Mouse (Mus musculus) megakaryocyte, embryonic 14.5 days (primary cell): ENCODE measurements around the gene Chka. TPM values are rescaled to one million over a fixed set of nuclear protein-coding genes. Genes with fewer than 3 reads are reported as not detected.

Source experiments
- H3K27me3 ChIP-seq: replicated peaks from 2 replicates; pipeline ENCODE3; 2012; ENCODE audit warnings: inconsistent platforms
- H3K36me3 ChIP-seq: replicated peaks from 2 replicates; pipeline ENCODE3; 2012; ENCODE audit warnings: low read length, inconsistent platforms, mixed read lengths
- H3K4me1 ChIP-seq: 2 replicates; pipeline ENCODE4 v1.6.1; 2012; ENCODE audit warnings: inconsistent platforms
- H3K4me3 ChIP-seq: replicated peaks from 2 replicates; pipeline ENCODE3; 2012; ENCODE audit warnings: moderate library complexity, mild to moderate bottlenecking, inconsistent platforms
- H3K9me3 ChIP-seq: 2 replicates; pipeline ENCODE4 v1.6.1; 2012; ENCODE audit warnings: inconsistent platforms
- FLI1 ChIP-seq: IDR thresholded peaks from 2 replicates; pipeline ENCODE4 v1.6.1; 2012; ENCODE audit warnings: low read length, inconsistent platforms, mixed read lengths
- GATA1 ChIP-seq: IDR thresholded peaks from 3 replicates; pipeline ENCODE4 v1.6.1; 2012; ENCODE audit warnings: mixed read lengths, low read length, inconsistent platforms, borderline replicate concordance
- polyA plus RNA-seq: library from polyadenylated mRNA; stranded (reverse); fragments of >175 nt; gene quantifications from 2 replicates; pipeline ENCODE4 v1.2.3, GENCODE M21; 2012; ENCODE audit warnings: low replicate concordance; ENCODE audit not compliant: insufficient read depth

Chka gene
- polyA plus RNA-seq, 1 experiment = 6.8 TPM

DNA sequence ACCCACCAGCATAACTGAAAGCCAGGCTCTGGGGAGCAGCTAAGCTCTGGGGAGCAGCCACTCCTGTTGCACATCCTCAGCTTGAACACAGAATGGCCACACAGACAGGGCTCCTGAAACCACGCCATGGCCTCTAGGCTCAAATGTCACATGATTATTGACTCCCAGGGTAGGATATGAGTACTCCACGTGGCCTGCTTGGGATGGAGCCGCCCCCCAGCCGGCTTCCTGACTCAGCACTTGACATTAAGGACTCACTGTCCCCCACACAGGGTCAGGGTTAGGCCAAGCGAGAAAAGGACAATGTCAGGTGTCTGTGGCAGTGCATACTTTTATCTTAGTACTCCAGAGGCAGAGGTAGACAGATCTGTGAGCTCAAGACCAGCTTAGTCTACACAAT is 58.6 kb downstream of the Chka start:
- Histone ChIP-seq H3K9me3 (no peaks in the 10 kb centered on the region), H3K36me3 (peaks cover 49% of the 10 kb centered on the region), H3K4me3 (no peak overlapping the region), H3K4me1 (peaks cover 86% of the 10 kb centered on the region), H3K27me3 (no peaks in the 10 kb centered on the region)
- no peak for TF ChIP-seq GATA1
- no peak for TF ChIP-seq FLI1

DNA sequence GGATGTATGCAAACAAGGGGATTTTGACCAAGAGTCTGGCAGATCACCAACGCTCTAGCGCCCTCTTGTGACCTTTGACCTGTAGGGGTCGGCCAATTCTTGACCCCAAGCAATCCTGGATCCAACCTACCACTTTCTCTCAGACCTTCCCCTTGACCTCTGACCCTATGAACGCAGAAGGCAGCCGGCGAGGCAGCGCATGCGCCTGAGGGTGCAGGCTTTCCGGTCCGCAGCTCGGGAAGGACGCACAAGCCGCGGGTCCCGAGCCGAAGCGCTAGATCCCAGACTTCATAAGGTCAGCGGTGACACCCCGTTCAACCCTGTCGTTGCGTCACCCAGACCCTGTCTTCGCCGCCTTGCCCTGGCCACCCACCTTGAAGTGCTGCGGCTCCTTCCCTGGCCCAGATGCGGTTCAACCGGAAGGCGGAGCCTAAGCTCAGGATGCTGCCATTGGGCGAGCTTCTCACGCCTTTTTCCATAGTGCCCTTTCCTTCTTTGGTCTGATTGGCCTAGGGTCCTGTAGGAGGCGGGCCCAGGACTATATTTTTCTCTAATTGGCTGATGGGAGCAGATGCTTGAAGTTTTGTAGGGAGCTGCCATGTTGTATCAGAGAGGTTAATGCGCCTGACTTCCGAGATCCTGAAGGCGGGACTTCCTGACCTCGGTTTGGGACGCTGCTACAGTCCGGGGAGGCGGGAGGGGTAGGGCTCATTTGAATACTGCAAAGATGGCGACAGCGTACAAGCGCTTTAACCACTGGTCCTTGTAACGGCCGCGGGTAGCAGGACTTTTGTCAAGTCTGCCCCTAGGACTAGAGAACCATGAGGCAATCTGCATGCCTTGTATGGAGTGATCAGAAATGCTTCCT is 61.0 kb downstream of the Chka start, which contains the start of gene Ndufs8:
TSS of gene Ndufs8 (minus strand) at position 438 of the 868 bp plus-strand sequence.
- H3K27me3 ChIP-seq = no peaks in the 10 kb centered on the region
- H3K36me3 ChIP-seq = peaks cover 47% of the 10 kb centered on the region
- H3K4me1 ChIP-seq = peaks cover 71% of the 10 kb centered on the region
- no peaks in the 10 kb centered on the region for H3K9me3 ChIP-seq
- TF ChIP-seq FLI1 = no peak
- no peak for TF ChIP-seq GATA1
- peak within 1 kb of the TSS; percentile 94 for H3K4me3 ChIP-seq

DNA sequence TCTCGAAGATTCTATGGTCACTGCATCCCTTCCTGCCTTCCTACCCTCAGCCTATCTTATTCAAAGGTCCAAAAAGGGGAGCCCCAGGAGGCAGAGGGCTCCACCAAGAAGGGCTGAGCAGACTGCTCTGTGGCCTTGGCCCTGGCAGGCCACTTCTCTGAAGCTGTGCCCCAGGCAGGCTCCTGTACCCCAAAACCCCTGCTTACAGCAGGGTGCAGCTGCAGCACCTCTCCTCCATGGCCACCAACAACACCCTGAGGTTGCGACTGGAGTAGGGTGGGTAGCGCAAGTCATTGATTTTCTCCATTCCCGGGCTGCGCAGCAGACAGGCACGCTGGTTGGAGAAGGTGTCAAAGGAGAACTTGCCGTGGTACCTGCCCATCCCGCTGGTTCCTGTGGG is 62.1 kb downstream of the Chka start:
- Histone ChIP-seq H3K9me3 (no peaks in the 10 kb centered on the region), H3K36me3 (peaks cover 39% of the 10 kb centered on the region), H3K4me3 (peak overlapping the region; percentile 94), H3K27me3 (no peaks in the 10 kb centered on the region), H3K4me1 (peaks cover 60% of the 10 kb centered on the region)
- TF ChIP-seq GATA1 = no peak
- no peak for TF ChIP-seq FLI1

DNA sequence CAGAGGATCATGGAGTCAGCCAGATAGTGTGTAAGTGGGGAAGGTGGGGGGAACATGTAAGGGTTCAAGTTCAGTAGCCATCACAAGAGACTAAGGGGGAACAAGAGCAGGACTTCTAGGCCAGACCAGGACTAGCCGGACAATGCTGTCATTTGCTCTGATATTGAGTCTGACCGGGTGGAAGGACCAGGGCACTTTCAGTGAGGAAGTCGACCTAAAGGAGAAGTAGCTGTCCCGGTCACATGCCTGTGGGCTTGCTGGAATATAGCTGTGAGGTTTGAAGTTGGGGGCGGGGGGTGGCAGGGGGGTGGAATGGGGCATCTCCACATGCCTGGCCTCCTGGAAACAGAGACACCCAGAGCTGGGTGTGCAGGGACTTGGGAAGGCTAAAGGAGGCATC is 63.0 kb downstream of the Chka start:
- Histone ChIP-seq H3K4me3 (peak overlapping the region; percentile 42), H3K4me1 (peaks cover 54% of the 10 kb centered on the region), H3K27me3 (peaks cover 2% of the 10 kb centered on the region), H3K36me3 (peaks cover 31% of the 10 kb centered on the region), H3K9me3 (no peaks in the 10 kb centered on the region)
- TF ChIP-seq GATA1 (no peak), FLI1 (no peak)

DNA sequence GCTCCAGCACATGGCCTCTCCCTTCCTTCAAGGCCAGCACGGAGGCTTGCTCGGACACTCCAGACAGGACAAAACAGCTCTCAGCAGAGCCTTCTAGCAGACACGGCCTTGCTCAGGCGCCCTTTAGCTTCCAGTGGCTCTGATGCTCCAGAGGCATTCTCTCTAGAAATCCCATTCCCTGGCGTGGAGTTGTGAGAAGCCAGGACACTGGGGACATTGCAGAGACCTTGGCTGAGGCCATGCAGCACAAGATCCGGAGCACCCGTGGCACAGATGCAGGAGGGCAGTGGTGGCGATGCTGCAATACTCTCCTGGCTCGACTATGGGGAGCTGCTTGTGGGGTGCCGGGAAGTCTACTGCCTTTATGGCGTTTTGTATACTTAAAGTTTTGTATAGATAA is 65.2 kb downstream of the Chka start:
- Histone ChIP-seq H3K4me3 (no peak overlapping the region), H3K4me1 (peaks cover 44% of the 10 kb centered on the region), H3K27me3 (peaks cover 14% of the 10 kb centered on the region), H3K36me3 (peaks cover 10% of the 10 kb centered on the region), H3K9me3 (no peaks in the 10 kb centered on the region)
- TF ChIP-seq FLI1 (no peak), GATA1 (no peak)

DNA sequence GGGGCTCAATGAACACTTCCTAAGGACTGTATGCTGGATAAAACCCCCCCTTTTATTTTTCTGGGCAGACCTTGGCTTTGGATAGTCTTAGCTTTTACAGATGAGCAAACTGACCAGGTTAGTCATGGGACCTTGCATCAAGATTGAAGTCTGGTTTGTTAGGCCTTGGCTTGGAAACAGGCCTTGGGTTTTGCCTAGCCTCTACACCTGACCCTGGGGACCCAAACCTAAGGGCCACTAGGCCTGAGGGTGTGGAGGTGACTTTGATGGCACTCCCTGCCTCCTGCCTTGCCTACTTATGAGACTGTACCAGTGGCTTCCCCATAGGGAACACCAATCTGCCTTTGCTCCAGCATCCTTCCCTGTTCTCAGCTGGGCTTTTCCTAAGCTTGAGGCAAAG is 68.4 kb downstream of the Chka start:
- H3K4me3 ChIP-seq = no peak overlapping the region
- peaks cover 4% of the 10 kb centered on the region for H3K36me3 ChIP-seq
- H3K9me3 ChIP-seq = no peaks in the 10 kb centered on the region
- TF ChIP-seq FLI1 (no peak), GATA1 (no peak)
- H3K4me1 ChIP-seq = peaks cover 47% of the 10 kb centered on the region
- peaks cover 18% of the 10 kb centered on the region for H3K27me3 ChIP-seq

DNA sequence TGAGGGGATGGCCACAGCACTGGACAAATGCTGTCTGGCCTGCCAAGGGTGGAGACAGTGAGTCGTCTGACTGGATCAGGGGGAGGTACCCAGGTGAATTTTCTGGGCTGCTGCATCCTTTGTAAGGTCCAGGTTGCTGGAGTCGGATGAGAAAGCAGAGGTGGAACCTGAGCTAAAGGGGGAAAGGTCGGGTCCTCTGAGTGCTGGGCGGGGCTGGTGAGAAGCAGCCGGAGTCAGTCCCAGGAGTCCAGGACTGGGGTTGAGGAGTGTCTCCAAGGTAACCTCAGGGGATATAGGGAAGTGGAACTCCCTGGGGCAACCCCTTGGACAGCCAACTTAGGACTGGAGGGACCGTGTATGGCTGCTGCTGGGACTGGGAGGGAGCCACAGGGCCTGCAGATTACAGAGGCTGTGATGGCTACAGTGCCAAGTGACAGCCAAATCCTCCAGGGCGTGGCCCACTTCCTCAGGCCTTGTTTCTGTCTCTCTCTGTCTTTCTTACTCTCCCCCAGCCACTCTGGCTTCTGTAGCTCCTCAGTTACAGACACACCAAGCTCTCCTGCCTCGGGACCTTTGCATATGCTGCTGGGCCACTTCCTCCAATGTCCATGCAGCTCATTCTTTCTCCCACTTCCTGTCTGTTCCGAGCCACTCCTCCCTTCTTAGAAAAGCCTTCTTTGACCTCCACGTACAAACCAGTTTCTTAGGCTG is 71.2 kb downstream of the Chka start:
- H3K4me1 ChIP-seq = peaks cover 50% of the 10 kb centered on the region
- no peak for TF ChIP-seq GATA1
- no peak for TF ChIP-seq FLI1
- peaks cover 4% of the 10 kb centered on the region for H3K36me3 ChIP-seq
- no peak overlapping the region for H3K4me3 ChIP-seq
- no peaks in the 10 kb centered on the region for H3K9me3 ChIP-seq
- H3K27me3 ChIP-seq = peaks cover 27% of the 10 kb centered on the region

DNA sequence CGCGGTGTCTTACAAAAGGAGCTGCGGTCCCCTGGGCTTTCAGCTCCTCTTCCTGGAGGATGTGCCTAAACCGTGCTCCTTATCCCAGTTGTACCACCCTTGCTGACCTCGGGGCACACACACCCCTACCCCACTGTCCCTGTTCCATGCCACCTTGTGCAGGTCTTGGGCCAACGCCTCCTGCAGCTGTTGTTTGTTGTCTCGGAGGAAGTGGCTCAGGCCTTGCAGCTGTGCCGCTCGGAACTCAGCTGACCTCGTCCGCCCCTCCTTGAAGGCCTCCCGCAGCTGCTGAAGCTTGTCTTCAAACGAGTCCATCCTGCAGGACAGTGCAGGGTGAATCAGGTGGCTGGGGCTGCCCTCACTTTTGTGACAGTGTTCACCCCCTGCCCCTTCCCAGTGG is 72.0 kb downstream of the Chka start:
- H3K27me3 ChIP-seq = peaks cover 30% of the 10 kb centered on the region
- H3K4me3 ChIP-seq = peak overlapping the region; percentile 69
- 0 out of 2 replicates have a peak, but pooled peaks cover 3% of the 10 kb centered on the region for H3K9me3 ChIP-seq
- H3K4me1 ChIP-seq = peaks cover 51% of the 10 kb centered on the region
- H3K36me3 ChIP-seq = no peaks in the 10 kb centered on the region
- TF ChIP-seq GATA1 (no peak), FLI1 (no peak)

DNA sequence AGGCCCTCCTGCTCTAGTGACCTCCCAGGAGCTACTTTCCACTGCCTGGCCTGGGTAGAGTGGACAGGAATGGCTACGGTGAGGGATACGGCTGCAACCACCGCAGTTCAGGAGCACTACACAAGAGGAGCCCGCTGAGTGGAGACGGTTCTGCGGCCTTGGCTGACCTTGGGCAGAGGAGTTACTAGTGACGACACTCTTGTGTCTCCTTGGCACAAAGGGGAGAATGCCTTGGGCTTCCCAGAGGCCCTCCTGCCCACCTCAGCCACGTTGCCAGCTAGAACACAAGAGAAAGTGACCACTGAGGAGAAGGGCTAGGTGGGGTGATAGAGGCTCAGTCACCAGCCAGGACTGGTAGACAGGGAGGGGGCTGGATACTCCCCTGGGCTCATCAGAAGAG is 72.6 kb downstream of the Chka start:
- no peak for TF ChIP-seq FLI1
- TF ChIP-seq GATA1 = no peak
- 0 out of 2 replicates have a peak, but pooled peaks cover 3% of the 10 kb centered on the region for H3K9me3 ChIP-seq
- peak overlapping the region; percentile 34 for H3K4me3 ChIP-seq
- no peaks in the 10 kb centered on the region for H3K36me3 ChIP-seq
- H3K4me1 ChIP-seq = peaks cover 57% of the 10 kb centered on the region
- H3K27me3 ChIP-seq = peaks cover 32% of the 10 kb centered on the region

DNA sequence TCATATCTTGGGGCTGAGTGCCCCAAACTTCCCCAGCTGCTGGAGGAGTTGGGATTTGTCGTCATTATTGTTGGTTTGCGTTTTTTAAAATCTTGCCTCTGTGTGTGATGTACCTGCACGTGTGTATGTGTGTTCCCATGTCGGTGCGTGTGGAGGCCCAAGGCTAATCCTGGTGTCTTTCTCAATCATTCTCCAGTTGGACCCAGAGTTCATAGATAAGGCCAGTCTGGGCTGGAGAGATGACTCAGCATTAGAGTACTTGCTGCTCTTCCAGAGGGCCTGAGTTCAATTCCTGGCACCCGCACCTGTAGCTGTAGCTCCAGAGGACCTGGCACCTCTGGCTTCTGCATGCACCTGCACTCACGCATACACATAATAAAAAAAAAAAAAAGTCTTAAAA is 73.3 kb downstream of the Chka start:
- H3K4me1 ChIP-seq = peaks cover 64% of the 10 kb centered on the region
- H3K36me3 ChIP-seq = no peaks in the 10 kb centered on the region
- H3K27me3 ChIP-seq = peaks cover 36% of the 10 kb centered on the region
- TF ChIP-seq FLI1 (no peak), GATA1 (no peak)
- 0 out of 2 replicates have a peak, but pooled peaks cover 3% of the 10 kb centered on the region for H3K9me3 ChIP-seq
- no peak overlapping the region for H3K4me3 ChIP-seq
